Mouse (Mus musculus) layer of hippocampus, adult 8-10 months (tissue): ENCODE measurements around the gene Fam180a. TPM values are rescaled to one million over a fixed set of nuclear protein-coding genes. Genes with fewer than 3 reads are reported as not detected.

Experiments
- DNase-seq, 2 experiments: peaks; one replicate each; pipeline ENCODE4 v3.0.0; 2022; ENCODE audit warnings: low spot score in 2 of 2
- total RNA-seq, 4 experiments: library from RNA; stranded (reverse); gene quantifications; 2 replicates each; pipeline ENCODE4 v1.2.4; 2022

The Fam180a gene
- total RNA-seq, 4 experiments from 2014 or later = 1.1 to 3.1 (median 1.9) TPM

GRCm38 (mm10) chr6:35265580-35266278 lies 60.2 kb downstream of the Fam180a start:
- DNase-seq = no peak

Other genes with a start within 250 kb of the Fam180a start
- 10 to 100 TPM; 45.4 to 53.9 (median 48.5) TPM for gene Cnot4, start 192.4 kb downstream of the Fam180a start, total RNA-seq
- gene Nup205, start 148.7 kb downstream of the Fam180a start, total RNA-seq = 10 to 100 TPM; 26.1 to 31.8 (median 30.1) TPM
- 10 to 100 TPM in 1 of 4 experiments, 1 to 10 TPM in 3; 7.1 to 11.5 (median 8.5) TPM for gene Slc13a4, start 18.0 kb downstream of the Fam180a start, total RNA-seq
- 100 to 1,000 TPM; 215 to 260 (median 228) TPM for gene Mtpn, start 213.7 kb upstream of the Fam180a start, total RNA-seq